Mouse (Mus musculus): ENCODE results near the gene Irf8.
A peak's percentile ranks its signal among the peaks of the same experiment; 100 is the strongest.
"Not testable (repeated sequence)": the region's sequence is repeated elsewhere in the genome, so short reads cannot be mapped to it uniquely, and the experiment has no call there.

GRCm38 (mm10) chr8:120724096-120724495 is 12.1 kb upstream of the Irf8 start:
- peak; percentile 52 for TF ChIP-seq CTCF (IDR thresholded peaks at IDR 0.05; ENCODE audit: low read depth)
- TF ChIP-seq EP300 (optimal IDR thresholded peaks at IDR 0.05) = not testable (repeated sequence)

Data from stomach, postnatal 0 days (tissue).